Mouse (Mus musculus) frontal cortex, postnatal 10 days (tissue): ENCODE data around the gene Tprkb.
"Not testable (repeated sequence)": the region's sequence is repeated elsewhere in the genome, so short reads cannot be mapped to it uniquely, and the experiment has no call there.

ENCODE experiments used
- DNase-seq, 2 experiments: peaks; one replicate each; pipeline ENCODE4 v3.0.0; 2022; ENCODE audit warnings: low spot score in 2 of 2, mixed read lengths in 1 of 2

Tprkb gene

DNA sequence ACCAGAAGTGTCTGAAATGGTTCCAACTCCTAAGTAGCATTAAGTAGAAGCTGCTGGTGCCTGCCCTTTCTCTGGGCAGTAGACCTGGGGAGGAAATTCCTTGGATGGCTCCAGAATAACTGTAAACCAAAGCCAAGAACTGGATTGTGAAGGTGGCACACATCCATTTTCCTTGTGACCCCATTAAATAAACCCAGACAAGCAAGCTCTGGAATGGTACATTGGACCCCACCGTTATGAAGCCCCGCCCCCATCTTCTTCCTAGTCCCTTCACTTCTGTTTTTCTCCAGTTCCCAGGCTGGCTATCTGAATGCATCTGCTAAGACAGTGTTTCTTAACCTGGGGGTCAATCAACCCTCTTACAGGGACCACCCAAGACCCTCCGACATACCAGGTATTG, at the start of gene Tprkb:
TSS of gene Tprkb (plus strand) at position 279 of the 400 bp plus-strand sequence.
- no peak for DNase-seq

- DNase-seq = no peak
Measured at GRCm38 (mm10) chr6:85862565-85862964, 49.1 kb upstream of the Tprkb start.

GRCm38 (mm10) chr6:85863136-85863535, 48.5 kb upstream of the Tprkb start:
- DNase-seq = no peak

DNA sequence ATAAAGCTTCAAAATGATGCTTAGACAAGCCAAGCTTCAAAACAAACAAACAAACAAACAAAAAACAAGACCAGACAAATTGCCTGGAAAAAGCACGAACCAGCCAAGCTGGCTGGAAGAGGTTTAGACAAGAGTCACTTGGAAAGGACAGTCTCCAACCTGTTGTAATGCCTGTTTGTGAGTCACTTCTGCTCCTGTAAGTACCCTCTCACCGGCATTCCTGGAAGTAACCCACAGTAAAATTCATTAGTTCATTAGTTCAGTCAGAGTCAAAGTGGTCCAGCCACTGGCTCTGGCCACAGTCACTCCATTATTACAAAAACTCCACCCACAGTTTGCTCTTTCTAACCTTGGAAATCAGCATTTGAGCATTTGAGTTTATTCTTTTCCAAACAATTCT, 47.8 kb upstream of the Tprkb start:
- DNase-seq = no peak

DNA sequence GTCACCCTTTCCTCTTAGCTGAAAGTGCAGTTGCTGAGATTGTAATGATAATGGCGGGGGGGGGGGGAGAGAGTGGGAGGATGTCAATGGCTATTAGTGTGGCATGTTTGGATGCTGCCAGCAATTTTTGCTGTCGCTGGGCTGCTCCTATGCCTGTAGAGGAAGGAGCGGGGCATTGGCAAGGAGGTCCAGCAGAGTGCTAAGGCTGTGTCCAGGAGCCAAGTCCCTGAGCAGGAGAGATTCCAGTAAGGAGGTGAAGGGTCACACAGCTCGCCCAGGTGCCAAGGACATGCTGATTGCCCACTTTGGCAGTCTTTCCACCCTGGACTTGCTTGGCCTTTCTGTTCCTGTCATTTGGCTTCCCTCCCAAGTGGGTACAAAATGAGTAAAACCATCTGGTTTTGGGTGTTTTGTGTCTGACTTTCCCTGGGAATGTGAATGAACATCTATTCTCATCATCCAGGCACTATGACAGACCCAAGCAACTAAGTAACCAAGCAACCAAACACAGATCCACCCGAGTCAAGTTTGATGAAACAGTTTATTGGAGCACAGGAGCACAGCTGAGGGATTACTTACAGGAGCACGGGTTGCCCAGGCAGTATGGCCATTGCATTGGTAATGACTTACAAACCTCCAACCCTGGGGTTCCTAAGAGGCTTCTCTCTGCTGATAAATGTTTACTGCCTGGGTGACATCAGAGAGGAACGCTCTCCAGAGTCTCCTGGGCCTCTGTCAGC, 46.6 kb upstream of the Tprkb start:
- peak in 1 of 2 experiments; percentile 17 for DNase-seq

DNA sequence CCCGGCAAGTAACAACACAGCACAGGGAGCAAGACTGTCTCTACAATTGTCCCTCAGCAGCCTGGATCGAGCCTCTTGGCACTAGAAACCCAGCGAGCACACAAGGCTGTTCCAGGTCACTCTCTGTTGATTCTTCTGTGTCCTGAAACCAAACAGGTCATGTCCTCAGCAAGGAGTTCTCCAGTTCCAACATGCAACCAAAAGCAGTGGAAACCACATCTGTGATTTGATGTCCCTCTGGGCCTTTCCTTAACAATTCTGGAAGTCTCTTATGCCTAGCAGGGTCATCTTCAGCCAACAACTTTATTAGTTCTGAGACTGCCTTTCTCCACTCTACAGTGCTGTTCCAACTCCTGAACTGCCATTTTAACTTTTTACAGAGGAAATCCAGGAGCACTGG, 45.5 kb upstream of the Tprkb start:
- not testable (repeated sequence) for DNase-seq

DNA sequence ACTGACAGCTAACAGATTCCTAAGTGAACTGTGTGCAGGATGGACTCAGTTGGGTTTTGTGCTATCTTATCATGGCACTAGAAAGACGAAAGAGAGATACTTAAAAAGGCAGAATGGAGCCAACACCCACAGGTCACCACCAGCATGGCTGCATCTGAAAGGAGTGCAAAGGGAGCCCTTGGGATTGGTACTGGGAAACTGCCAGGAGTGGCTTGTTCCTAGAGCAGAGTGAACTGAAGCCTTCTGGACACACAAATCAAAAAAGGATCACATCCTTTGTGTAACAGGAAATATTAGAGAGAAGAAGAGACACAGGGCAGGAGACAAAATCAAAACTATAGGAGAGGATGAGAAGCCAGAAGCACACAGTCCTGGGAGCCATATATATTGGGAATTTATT, 44.7 kb upstream of the Tprkb start:
- DNase-seq = not testable (repeated sequence)

GRCm38 (mm10) chr6:85867726-85868690, 43.7 kb upstream of the Tprkb start:
- DNase-seq = no peak

- DNase-seq = not testable (repeated sequence)
Measured at GRCm38 (mm10) chr6:85869006-85869405, 42.7 kb upstream of the Tprkb start, which contains the start of gene Nat8f2. Nat8f2 (minus strand) TSS chr6:85869158.

DNA sequence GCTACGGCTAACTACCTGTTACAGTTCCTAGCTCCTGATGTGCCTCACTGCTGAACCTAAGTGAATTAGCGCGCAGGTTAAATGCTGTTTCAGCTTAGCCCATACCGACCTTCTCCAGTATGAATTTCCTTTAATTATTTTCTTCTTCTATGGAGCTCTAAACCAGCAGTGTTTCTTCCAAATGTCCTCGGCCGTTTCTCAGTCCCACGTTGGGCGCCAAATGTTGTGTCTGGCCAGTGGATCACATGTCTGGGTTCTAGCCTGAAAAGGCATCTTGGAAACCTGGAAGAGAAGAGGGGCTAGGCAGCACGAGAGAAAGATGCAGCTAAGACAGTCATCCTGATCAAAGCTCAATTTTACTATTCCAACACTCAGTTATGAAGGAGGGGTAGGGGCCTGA, 28.4 kb upstream of the Tprkb start:
- not testable (repeated sequence) for DNase-seq

GRCm38 (mm10) chr6:85884311-85884710, 27.4 kb upstream of the Tprkb start:
- no peak for DNase-seq

GRCm38 (mm10) chr6:85888961-85889360, 22.7 kb upstream of the Tprkb start:
- no peak for DNase-seq

DNA sequence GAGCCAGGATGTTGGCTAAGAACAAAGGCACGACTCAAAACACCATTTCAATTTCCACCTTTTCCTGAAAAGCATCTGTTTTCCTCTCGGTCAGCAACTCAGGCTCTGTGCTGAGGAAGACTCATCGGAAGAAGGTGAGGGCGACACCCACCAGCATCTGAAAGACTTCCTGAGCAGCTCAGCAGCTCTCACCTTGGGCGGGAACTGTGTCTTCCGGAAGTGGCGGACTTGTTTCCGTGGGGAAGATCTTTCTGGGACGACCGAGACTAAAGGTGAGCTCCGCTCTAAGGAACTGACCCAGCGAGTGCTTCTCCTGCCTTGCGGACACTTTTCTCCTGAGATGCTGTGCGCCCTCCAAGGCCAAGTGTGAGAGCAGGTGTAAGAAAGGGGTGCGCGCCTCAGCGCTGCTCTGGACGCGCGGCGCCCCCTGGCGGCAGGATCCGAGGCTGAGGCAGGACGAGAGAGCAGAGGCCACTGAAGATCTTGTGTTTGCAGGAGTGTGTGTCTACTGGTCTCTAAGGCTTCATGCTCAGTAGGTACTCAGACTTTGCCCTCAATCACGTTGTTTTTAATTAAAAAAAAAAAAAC, 16.5 kb upstream of the Tprkb start:
- DNase-seq = not testable (repeated sequence)

DNA sequence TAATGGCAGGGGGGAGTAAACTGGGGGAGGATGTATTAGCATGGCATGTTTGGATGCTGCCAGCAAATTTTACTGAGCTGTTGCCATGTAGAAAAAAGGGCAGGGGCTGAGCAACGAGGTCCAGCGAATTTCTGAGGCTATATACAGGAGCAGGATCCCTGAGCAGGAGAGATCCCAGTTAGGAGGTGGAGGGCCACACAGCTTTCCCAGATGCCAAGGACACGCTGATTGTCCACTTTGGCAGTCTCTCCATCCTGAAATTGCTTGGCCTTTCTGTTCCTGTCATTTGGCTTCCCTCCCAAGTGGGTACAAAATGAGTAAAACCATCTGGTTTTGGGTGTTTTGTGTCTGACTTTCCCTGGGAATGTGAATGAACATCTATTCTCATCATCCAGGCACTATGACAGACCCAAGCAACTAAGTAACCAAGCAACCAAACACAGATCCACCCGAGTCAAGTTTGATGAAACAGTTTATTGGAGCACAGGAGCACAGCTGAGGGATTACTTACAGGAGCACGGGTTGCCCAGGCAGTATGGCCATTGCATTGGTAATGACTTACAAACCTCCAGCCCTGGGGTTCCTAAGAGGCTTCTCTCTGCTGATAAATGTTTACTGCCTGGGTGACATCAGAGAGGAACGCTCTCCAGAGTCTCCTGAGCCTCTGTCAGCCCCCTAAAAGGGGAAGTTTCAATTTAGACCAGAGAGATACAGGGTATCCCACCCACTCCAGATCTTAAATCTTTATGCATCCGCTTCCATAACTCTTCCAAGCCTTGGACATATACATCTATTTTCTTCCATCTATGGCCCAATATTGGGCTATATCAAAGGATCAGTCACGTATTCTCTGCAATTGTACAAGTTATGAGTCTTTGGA, 12.8 kb upstream of the Tprkb start:
- not testable (repeated sequence) for DNase-seq

DNA sequence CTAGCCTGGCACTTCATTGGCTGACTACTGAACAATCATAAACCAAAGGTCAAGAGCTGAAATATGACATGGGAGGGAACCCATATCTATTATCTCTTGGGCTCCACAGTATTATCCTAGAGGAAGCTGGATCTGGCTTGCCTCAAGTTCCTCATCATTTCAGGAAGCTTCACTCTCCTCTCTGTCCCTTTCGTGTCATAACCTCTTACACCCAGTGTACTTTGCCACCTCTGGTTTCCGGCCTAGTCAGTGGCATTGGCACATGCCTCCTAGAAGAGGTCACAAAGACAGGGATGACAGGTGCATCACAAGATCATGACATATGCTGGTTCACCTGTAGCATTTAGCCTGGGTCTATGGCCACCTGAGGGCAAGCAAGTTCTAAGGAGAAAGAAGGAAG, 9.4 kb upstream of the Tprkb start:
- no peak for DNase-seq

DNA sequence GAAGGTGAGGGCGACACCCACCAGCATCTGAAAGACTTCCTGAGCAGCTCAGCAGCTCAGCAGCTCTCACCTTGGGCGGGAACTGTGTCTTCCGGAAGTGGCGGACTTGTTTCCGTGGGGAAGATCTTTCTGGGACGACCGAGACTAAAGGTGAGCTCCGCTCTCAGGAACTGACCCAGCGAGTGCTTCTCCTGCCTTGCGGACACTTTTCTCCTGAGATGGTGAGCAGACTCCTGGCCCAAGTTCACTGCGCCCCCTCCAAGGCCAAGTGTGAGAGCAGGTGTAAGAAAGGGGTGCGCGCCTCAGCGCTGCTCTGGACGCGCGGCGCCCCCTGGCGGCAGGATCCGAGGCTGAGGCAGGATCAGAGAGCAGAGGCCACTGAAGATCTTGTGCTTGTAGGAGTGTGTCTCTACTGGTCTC, 7.0 kb upstream of the Tprkb start, which contains the start of gene Nat8f4:
TSS of gene Nat8f4 (minus strand) at position 243 of the 420 bp plus-strand sequence.
- peak; percentile 51 to 77 for DNase-seq

DNA sequence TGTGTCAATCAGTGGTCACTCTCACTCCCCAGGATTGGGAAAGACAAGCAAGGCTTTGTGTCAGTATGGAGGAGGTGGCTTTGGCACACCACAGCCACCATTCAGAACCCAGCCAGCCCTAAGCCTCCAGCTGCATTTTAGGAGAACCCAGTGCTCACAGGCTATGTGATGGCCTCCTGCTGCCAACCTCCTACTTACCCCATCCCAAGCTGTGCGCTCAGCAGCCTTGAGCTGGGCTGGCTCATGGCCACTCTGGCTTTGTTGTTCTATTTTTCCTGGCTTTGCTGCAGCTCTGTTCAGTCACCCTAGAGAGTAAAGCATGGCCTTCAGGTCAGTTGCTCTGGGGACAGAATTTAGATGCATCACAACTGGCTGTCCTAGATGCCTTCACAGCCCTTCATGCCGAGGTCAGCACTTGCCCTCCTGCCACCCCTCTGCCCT, 4.7 kb upstream of the Tprkb start:
- DNase-seq = peak; percentile 45 to 74

DNA sequence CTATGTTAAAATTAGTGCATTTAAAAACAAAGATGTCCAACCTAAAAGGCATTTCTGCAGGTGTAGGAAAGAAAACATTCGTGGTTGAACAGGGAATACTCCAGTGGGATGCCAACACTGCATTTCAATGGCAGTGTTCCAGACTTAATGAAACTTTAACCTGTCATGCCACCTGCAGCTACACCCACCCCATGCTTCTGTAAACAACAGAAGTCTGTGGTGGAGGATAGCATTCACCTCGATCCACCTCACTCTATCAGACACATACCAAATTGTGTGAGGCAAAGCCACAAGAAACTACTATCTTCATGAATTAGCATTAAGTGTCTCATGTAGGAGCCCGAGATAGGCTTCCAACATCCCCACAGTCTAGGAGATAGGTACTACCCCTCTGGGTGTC, 3.3 kb upstream of the Tprkb start:
- DNase-seq = no peak

DNA sequence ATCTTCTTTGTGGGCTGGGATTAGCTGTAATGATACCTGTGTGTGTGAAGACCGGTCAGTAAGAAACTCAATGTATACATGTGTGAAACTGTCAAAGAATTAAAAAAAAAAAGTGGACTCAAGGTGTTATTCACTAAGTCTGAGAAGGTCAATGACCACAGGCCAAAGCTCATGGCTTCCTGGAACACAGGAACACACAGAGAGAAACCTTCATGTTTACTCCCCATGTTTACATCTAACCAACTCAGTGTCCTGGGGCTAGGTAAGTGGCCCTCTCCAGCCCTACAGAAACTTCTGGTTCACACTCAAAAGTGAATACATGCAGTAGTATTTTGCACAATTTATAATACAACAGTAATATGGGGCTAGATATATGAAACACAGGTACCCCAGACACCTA, 2.0 kb upstream of the Tprkb start:
- no peak for DNase-seq

GRCm38 (mm10) chr6:85915141-85915538, 3.5 kb downstream of the Tprkb start:
- DNase-seq = no peak
